Mouse (Mus musculus): ENCODE data around the gene Ank3.

DNA sequence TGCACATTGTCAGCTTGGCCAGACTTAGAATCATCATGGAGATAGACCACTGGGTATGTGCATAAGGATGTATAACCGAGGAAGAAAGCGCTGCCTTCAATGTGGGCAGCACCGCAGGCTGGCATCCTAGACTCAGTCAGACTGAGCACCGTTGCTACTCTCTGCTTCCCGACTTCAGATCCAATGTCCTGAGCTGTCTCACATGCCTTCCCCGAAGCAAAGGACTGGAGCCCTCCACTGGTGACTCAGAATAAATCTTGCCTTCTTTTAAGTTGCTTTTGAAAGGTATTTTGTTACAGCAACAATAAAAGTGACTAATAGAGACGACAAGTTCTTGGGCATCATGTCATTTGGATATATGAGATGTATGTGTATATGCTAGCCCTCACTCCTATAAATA lies 55.9 kb downstream of the Ank3 start:
- no peak for TF ChIP-seq POLR2A (IDR thresholded peaks at IDR 0.05; ENCODE audit: control insufficient read depth in 1 of 2, insufficient read depth in 1 of 2, low read depth in 1 of 2, low read length in 2 of 2, poor library complexity in 1 of 2)
- TF ChIP-seq CTCF (IDR thresholded peaks at IDR 0.05 in 2 of 3, conservative IDR thresholded peaks at IDR 0.05 in 1 of 3; ENCODE audit: control insufficient read depth in 1 of 3, insufficient read depth in 1 of 3, low read depth in 2 of 3, low read length in 3 of 3, poor library complexity in 1 of 3, severe bottlenecking in 1 of 3), result no peak
- no peak for TF ChIP-seq GATA1 (IDR thresholded peaks at IDR 0.05; ENCODE audit: low read depth, low read length)
- no peak for TF ChIP-seq HCFC1 (IDR thresholded peaks at IDR 0.05; ENCODE audit: low read depth, low read length)
- no peak for TF ChIP-seq NRF1 (IDR thresholded peaks at IDR 0.05; ENCODE audit: insufficient read depth, low read depth, low read length, poor library complexity, severe bottlenecking)
- no peak for TF ChIP-seq MXI1 (IDR thresholded peaks at IDR 0.05; ENCODE audit: low read depth, low read length)
- no peak for TF ChIP-seq ZNF384 (IDR thresholded peaks at IDR 0.05; ENCODE audit: low read depth, low read length)
- TF ChIP-seq EP300 (IDR thresholded peaks at IDR 0.05; ENCODE audit: low read depth in 1 of 2, low read length in 2 of 2), result no peak

All from MEL (cell line).